Mouse (Mus musculus) liver, adult 2 months (tissue): ENCODE results near the gene Maml2. TPM values are rescaled to one million over a fixed set of nuclear protein-coding genes. Genes with fewer than 3 reads are reported as not detected.
A peak's percentile ranks its signal among the peaks of the same experiment; 100 is the strongest.

Experiments used
- DNase-seq: peaks from one replicate; pipeline ENCODE4 v3.0.0-alpha.2; 2011; ENCODE audit warnings: low read depth, low spot score; ENCODE audit errors: extremely low read depth
- H3K27ac ChIP-seq: fragments of 200-500 bp; replicated peaks from 2 replicates; pipeline ENCODE4 v1.5.1; 2012; ENCODE audit warnings: low read depth, mild to moderate bottlenecking, control low read depth, inconsistent platforms, low read length; ENCODE audit not compliant: insufficient read depth
- H3K27me3 ChIP-seq: fragments of 200-500 bp; 2 replicates; pipeline ENCODE4 v1.6.1; 2012; ENCODE audit warnings: mild to moderate bottlenecking, moderate library complexity, low read length, inconsistent platforms; ENCODE audit not compliant: control insufficient read depth, insufficient read depth
- H3K36me3 ChIP-seq: fragments of 200-500 bp; 2 replicates; pipeline ENCODE4 v1.6.1; 2012; ENCODE audit warnings: low read length, inconsistent platforms; ENCODE audit not compliant: control insufficient read depth, insufficient read depth
- H3K4me1 ChIP-seq: fragments of 200-500 bp; 2 replicates; pipeline ENCODE4 v1.6.1; 2011; ENCODE audit warnings: low read length; ENCODE audit not compliant: control insufficient read depth, insufficient read depth
- H3K4me3 ChIP-seq: fragments of 200-500 bp; 2 replicates; pipeline ENCODE4 v1.5.1; 2011; ENCODE audit warnings: low read depth, mild to moderate bottlenecking, control low read depth, low read length, moderate library complexity; ENCODE audit not compliant: insufficient read depth
- H3K79me2 ChIP-seq: fragments of 200-500 bp; 2 replicates; pipeline ENCODE4 v1.6.1; 2012; ENCODE audit warnings: inconsistent platforms, mild to moderate bottlenecking, low read length, moderate library complexity; ENCODE audit not compliant: control insufficient read depth, insufficient read depth
- H3K9ac ChIP-seq: fragments of 200-500 bp; 2 replicates; pipeline ENCODE4 v1.6.1; 2012; ENCODE audit warnings: low read depth, mild to moderate bottlenecking, control low read depth, inconsistent platforms, low read length
- CTCF ChIP-seq: fragments of 200-500 bp; IDR thresholded peaks from 2 replicates; pipeline ENCODE4 v1.5.1; 2011; ENCODE audit warnings: low read depth, low read length, control low read depth
- POLR2A ChIP-seq: fragments of 200-500 bp; IDR thresholded peaks from 2 replicates; pipeline ENCODE4 v1.6.1; 2011; ENCODE audit warnings: low read length, control low read depth; ENCODE audit not compliant: insufficient read depth; ENCODE audit errors: extremely low read depth
- WGBS: fragments of 180-500 bp; shearing (Covaris S2); methylation state at CpG from one replicate; pipeline ENCODE4 v1.1.7; 2018; 5-methylcytosine and 5-hydroxymethylcytosine counted together
- polyA plus RNA-seq: library from polyadenylated mRNA; depleted of rRNA; stranded (reverse); fragments of >200 nt; gene quantifications from 2 replicates; pipeline ENCODE4 v1.2.3, GENCODE M21; 2012; rRNA removed
- total RNA-seq: library from RNA; depleted of rRNA; stranded (reverse); fragments of >200 nt; gene quantifications from 2 replicates; pipeline ENCODE4 v1.2.3, GENCODE M21; 2014; rRNA removed

Gene Maml2
- total and polyA plus RNA-seq, 2 experiments: 0.77 to 1.2 TPM

GRCm38 (mm10) chr9:13716316-13717099 is 418.8 kb downstream of the Maml2 start:
- H3K4me1 ChIP-seq: peaks cover 1% of the 10 kb centered on the region; the same call in 1 of the 2 replicates
- 21% methylated on average over 8 of the region's 8 CpGs for WGBS
- no peaks in the 10 kb centered on the region for H3K27me3 ChIP-seq
- no peaks in the 10 kb centered on the region for H3K79me2 ChIP-seq
- H3K4me3 ChIP-seq: no peak overlapping the region
- TF ChIP-seq CTCF (peak; percentile 69), POLR2A (no peak)
- no peak overlapping the region for H3K9ac ChIP-seq
- H3K27ac ChIP-seq: no peak overlapping the region
- H3K36me3 ChIP-seq: no peaks in the 10 kb centered on the region
- DNase-seq: peak; percentile 56

GRCm38 (mm10) chr9:13748404-13748797 is 450.6 kb downstream of the Maml2 start, which contains the start of gene Mtmr2:
TSS of gene Mtmr2 (plus strand) at chr9:13748410.
- WGBS: 40% methylated on average over 2 of the region's 2 CpGs
- Histone ChIP-seq H3K27me3 (no peaks in the 10 kb centered on the region), H3K27ac (peak within 1 kb of the TSS; percentile 73), H3K4me3 (peak within 1 kb of the TSS; percentile 85), H3K79me2 (peaks cover 3% of the 10 kb centered on the region; the same call in 1 of the 2 replicates), H3K4me1 (peaks cover 6% of the 10 kb centered on the region), H3K36me3 (no peaks in the 10 kb centered on the region), H3K9ac (peak within 1 kb of the TSS; percentile 95)
- TF ChIP-seq POLR2A: no peak
- no peak for TF ChIP-seq CTCF
- peak; percentile 7 for DNase-seq

GRCm38 (mm10) chr9:13748798-13749674 is 451.3 kb downstream of the Maml2 start:
- Histone ChIP-seq H3K36me3 (no peaks in the 10 kb centered on the region), H3K4me3 (peak overlapping the region; percentile 85), H3K9ac (peak overlapping the region; percentile 95), H3K27ac (peak overlapping the region; percentile 73), H3K27me3 (no peaks in the 10 kb centered on the region), H3K4me1 (peaks cover 6% of the 10 kb centered on the region), H3K79me2 (peaks cover 6% of the 10 kb centered on the region; the same call in 1 of the 2 replicates)
- TF ChIP-seq CTCF (no peak), POLR2A (peak; percentile 51; the same call in 1 of the 2 replicates)
- under 1% methylated on average over 60 of the region's 60 CpGs for WGBS
- DNase-seq: peak; percentile 78

- H3K9ac ChIP-seq: peak overlapping the region; percentile 95
- no peaks in the 10 kb centered on the region for H3K36me3 ChIP-seq
- H3K4me3 ChIP-seq: peak overlapping the region; percentile 85
- no peaks in the 10 kb centered on the region for H3K27me3 ChIP-seq
- no peak for DNase-seq
- peak overlapping the region; percentile 73 for H3K27ac ChIP-seq
- H3K79me2 ChIP-seq: peaks cover 6% of the 10 kb centered on the region; the same call in 1 of the 2 replicates
- peaks cover 6% of the 10 kb centered on the region for H3K4me1 ChIP-seq
- TF ChIP-seq POLR2A (no peak), CTCF (no peak)
- under 1% methylated on average over 7 of the region's 7 CpGs for WGBS
Observed at GRCm38 (mm10) chr9:13749675-13749998, 451.9 kb downstream of the Maml2 start.

- no peak for TF ChIP-seq CTCF
- no peak for TF ChIP-seq POLR2A
- H3K27me3 ChIP-seq: no peaks in the 10 kb centered on the region
- H3K27ac ChIP-seq: no peak overlapping the region
- peaks cover 6% of the 10 kb centered on the region; the same call in 1 of the 2 replicates for H3K79me2 ChIP-seq
- peak; percentile 8 for DNase-seq
- H3K36me3 ChIP-seq: no peaks in the 10 kb centered on the region
- H3K4me1 ChIP-seq: peaks cover 6% of the 10 kb centered on the region
- WGBS: 45% methylated on average over 4 of the region's 4 CpGs
- no peak overlapping the region for H3K9ac ChIP-seq
- no peak overlapping the region for H3K4me3 ChIP-seq
Observed at GRCm38 (mm10) chr9:13752543-13752942, 454.8 kb downstream of the Maml2 start.

Other genes starting within 250 kb of the Maml2 start
- 1.7 and 2.7 TPM in 2 replicates for gene Jrkl, start 52.1 kb upstream of the Maml2 start, total RNA-seq
- gene Jrkl, start 52.1 kb upstream of the Maml2 start, polyA plus RNA-seq: 0.12 TPM in 2 replicates
- 6.9 and 7.9 TPM in 2 replicates for gene Ccdc82, start 51.0 kb upstream of the Maml2 start, total RNA-seq
- gene Ccdc82, start 51.0 kb upstream of the Maml2 start, polyA plus RNA-seq: 1.0 and 1.6 TPM in 2 replicates
- gene Gm17571, start 148.8 kb downstream of the Maml2 start, total RNA-seq: not detected in 2 replicates
- not detected in 2 replicates for gene Gm17571, start 148.8 kb downstream of the Maml2 start, polyA plus RNA-seq